Mouse (Mus musculus) heart, adult 8-10 months (tissue): Measurements from ENCODE around the gene Agtrap. TPM values are rescaled to one million over a fixed set of nuclear protein-coding genes. Genes with fewer than 3 reads are reported as not detected.

Experiments used
- DNase-seq: peaks from one replicate; pipeline ENCODE4 v3.0.0; 2022; ENCODE audit warnings: low spot score
- total RNA-seq, 4 experiments: library from RNA; stranded (reverse); gene quantifications; 2 replicates each; pipeline ENCODE4 v1.2.4; 2022

The Agtrap gene
- total RNA-seq, 4 experiments from 2014 or later: 45.2 to 51.5 (median 48.2) TPM

DNA sequence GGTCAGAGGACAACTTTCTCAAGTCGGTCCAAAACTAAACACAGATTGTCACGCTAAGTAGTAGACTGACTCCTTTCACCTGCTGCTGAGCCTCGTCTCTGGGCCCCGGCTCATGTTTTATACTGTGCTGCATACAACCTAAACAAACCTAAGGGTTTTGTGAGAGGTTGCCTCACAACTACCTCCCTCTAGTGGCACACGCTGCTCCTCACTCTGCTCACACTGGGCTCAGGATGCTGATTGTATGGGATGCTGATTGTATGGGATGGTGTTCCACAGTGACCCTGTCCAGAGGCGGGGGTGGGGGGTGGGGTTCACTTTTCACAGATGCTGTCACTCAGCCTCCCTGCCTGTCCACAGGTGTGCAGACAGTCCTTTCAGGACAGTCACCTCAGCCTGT is 8.6 kb downstream of the Agtrap start:
- no peak for DNase-seq

GRCm38 (mm10) chr4:148075881-148076280 is 11.9 kb downstream of the Agtrap start:
- no peak for DNase-seq

DNA sequence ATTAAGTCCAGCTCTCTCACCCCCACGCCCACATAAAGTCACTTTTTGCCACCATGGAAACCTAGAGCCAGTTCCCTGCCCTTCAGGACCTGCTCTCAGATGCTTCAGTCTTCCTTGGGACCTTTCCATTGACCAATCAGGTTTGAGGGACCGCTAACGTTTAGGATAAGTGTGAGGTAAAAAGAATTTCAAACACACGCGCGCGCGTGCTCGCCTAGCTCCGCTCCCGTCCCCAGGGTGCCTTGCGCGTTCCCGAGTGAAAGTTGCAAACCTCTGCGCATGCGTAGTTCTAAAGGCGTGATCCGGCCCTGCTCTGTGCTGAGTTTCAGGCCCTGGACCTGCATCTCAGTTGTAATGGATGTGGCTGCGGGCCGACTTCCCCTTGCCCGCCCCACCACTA is 12.6 kb downstream of the Agtrap start:
- peak; percentile 80 for DNase-seq

- DNase-seq: no peak
Measured at GRCm38 (mm10) chr4:148074521-148075189, 13.2 kb downstream of the Agtrap start.

- DNase-seq: no peak
Measured at GRCm38 (mm10) chr4:148071508-148071907, 16.3 kb downstream of the Agtrap start.

GRCm38 (mm10) chr4:148069602-148070218 is 18.1 kb downstream of the Agtrap start:
- DNase-seq: no peak

- DNase-seq: no peak
Measured at GRCm38 (mm10) chr4:148067346-148067745, 20.5 kb downstream of the Agtrap start.

GRCm38 (mm10) chr4:148066401-148066744 is 21.5 kb downstream of the Agtrap start:
- DNase-seq: no peak

GRCm38 (mm10) chr4:148065702-148066400 is 22.0 kb downstream of the Agtrap start:
- DNase-seq: no peak

- DNase-seq: no peak
Measured at GRCm38 (mm10) chr4:148061086-148061480, 26.7 kb downstream of the Agtrap start.

DNA sequence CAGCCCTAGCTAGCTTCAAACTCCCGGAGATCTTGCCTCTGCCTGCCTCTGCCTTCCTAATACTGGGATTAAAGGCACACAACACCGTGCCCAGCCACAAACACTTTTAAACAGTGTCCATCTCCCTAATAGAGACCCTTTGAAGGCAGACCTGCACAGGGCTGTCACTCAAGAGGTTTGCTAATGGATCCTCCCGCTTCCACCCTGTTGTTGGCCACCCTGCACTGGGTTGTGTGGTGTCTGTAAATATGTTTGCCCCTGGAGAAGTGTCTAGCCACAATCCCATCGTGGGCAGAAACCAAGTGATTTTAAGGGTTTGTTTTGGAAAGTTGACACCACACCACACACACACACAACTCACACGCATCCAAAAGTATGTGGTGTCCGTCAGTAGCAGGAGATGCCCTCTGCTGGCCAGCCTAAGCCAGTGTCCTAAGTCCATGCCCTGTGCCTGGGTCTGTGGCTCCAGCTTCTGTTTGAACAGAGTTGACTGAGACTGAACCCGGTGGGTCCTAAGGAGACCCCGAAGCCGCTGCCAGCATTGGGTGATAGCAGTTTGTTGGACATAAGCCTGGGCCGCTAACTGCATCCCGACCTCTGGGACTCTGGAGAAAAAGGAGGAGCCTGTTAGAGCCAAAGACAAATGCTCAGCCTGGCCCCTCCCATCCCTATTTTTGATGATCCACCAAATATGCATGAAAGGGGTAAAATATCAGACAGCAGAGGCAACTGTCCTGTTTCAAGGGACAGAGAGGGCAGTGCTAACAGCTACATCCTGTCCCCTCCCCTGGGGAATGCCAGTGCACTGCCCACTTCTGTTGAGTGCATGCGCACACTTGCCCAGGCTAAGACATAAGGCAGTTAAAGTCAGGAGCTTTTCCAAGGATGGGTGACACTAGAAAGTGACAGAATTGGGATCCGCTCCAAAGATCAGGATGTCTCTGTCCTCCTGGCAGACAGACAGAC is 27.4 kb downstream of the Agtrap start:
- DNase-seq: no peak

DNA sequence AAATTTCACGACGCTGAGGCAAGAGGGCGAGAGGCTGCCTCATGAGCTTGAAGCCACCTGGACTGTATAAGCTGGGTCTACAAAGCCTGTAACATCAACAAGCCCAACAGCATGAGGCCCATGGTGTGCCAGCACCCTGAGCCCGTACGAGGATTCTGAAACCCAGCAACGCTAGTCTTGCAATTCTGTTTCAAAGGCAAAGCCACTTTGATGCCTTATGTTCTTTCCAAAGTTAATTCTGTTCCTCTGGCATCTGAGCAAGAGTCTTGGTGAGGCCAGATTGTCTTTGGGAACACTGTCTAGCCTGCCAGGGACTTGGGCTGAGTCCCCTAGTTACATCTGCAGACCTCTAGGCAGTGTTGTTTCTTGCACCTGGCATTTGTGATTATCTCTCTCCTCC is 28.8 kb downstream of the Agtrap start:
- no peak for DNase-seq

DNA sequence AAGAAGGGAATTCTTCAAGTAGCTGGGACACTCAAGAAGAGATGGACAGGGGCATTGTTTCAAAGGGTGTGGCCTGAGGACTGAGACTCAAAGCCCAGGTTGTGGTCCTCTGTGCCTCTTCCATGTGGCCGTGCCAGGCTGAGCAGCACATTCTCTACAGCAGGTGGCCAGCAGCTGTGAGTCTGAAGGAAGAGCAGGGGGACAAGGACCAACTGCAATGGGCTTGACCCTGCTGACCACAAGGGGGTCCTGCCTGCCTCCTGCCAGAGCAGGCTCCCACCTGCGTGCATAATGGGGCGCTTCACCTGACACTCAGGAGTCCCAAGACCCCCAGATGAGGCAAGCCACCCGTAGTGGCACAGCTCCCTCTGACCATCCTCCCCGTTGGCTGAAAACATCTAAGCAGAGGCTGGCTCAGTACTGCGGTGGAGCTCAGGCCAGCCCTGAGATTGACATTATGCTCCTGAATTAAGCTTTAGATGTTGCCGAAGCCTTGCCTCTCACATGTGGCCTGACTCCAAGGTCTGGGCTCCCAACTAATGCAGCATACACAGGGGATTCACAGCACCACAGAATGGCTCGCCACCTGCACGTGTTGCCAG is 29.5 kb downstream of the Agtrap start:
- DNase-seq: no peak

- DNase-seq: no peak
Measured at GRCm38 (mm10) chr4:148057661-148058209, 30.1 kb downstream of the Agtrap start.

DNA sequence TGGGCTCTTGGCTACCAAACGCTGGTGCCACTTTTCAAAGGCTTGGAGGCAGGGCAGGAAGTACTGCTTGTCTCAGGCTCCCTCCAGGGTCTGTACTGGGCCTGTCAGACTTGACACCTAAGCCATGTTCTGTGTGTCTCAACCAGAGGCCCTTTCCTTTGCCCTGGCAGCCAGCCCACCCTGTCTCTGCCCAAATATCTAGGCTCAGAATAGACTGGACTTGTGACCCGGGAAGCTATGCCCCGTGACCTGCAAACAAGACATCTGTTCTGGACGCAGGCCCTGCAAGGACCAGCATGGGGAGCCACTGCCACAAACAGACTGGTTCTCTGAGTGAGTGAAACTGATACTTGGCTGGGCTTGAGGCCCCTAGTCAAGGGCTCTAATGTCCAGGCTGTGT is 31.0 kb downstream of the Agtrap start:
- peak; percentile 71 for DNase-seq

DNA sequence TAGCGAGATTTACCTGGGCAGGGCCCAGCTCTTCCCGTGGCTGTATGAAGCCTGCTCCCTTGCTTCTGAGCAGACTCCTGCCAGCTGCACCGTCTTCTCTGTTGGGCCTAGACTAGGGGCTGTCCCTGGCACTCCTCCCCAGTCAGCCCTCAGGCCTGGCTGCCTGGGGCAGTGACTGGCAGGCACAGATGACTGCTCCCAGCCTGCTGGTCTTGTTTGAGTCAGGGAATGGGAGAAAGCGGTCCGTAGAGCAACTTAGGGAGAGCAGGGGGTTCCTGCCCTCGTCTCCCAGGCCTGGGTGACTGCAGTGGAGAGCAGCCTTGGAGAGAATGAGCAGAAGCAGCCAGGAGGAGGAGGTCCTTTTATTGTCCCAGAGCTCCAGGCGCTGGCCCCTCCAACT is 31.6 kb downstream of the Agtrap start:
- DNase-seq: no peak

- DNase-seq: no peak
Measured at GRCm38 (mm10) chr4:148054961-148055695, 32.7 kb downstream of the Agtrap start.

- no peak for DNase-seq
Measured at GRCm38 (mm10) chr4:148053417-148053920, 34.4 kb downstream of the Agtrap start.

- no peak for DNase-seq
Measured at GRCm38 (mm10) chr4:148052976-148053375, 34.9 kb downstream of the Agtrap start.

DNA sequence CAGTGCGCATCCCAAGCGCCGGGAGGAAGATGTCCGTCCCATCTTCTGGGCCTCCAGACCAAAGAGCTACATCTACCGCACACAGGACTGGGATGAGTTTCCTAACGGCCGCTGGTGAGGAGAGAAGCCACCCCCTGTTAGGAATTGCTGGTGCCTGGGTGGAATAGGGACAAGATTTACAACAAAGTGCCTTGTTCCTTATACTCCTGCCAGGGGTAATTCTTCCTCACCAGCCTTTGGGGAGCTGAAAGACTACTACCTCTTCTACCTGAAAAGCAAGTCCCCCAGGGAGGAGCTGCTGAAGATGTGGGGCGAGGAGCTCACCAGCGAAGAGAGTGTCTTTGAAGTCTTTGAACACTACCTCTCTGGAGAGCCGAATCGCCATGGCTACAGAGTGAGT is 35.9 kb downstream of the Agtrap start:
- no peak for DNase-seq
